Mouse (Mus musculus) pancreas, adult 10 weeks (tissue): ENCODE measurements around the gene Tmx1. TPM values are rescaled to one million over a fixed set of nuclear protein-coding genes. Genes with fewer than 3 reads are reported as not detected.

Source experiments
- polyA plus RNA-seq: library from polyadenylated mRNA; stranded (reverse); fragments of 350-450 nt; fragmentation: Illumina TruSeq; extraction: RNeasy Lipid Tissue Mini Kit (QIAGEN cat#74804); gene quantifications from one replicate; pipeline ENCODE4 v1.2.3, GENCODE M21; 2015; ENCODE audit warnings: low read depth, low replicate concordance; ENCODE audit not compliant: insufficient read depth

The Tmx1 gene
- polyA plus RNA-seq, result 9.2 TPM

GRCm38 (mm10) chr12:70452726-70453645, at the start of gene Tmx1:
Gene Tmx1, plus strand, starts transcription at chr12:70453095.

Other genes starting within 250 kb of the Tmx1 start
- gene Pygl, start 221.6 kb upstream of the Tmx1 start, polyA plus RNA-seq, result 5.4 TPM
- gene Trim9, start 105.5 kb upstream of the Tmx1 start, polyA plus RNA-seq, result 0.59 TPM